Mouse (Mus musculus): ENCODE data around the gene Kcnh1.

The Kcnh1 gene

DNA sequence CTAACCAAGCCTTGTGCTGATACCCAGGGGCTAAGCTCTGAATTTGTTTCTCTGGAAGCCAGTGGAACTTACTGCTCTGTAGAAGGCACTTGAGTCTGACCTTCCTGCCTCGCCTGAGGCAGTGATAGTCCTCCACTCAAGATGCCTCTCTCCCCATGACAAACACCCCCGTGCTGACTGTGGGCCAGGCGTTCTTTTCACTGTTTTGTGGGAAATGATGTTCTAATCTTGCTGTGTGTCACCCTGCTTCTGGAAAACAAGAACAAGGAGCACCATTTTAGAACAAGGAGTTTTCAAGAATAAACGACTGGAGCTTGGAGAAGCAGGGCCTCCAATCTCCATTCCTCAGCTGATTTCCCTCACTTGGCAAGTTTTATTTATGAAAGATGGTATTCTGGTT lies 273.2 kb downstream of the Kcnh1 start:
- no peak for DNase-seq (ENCODE audit: low spot score)

DNA sequence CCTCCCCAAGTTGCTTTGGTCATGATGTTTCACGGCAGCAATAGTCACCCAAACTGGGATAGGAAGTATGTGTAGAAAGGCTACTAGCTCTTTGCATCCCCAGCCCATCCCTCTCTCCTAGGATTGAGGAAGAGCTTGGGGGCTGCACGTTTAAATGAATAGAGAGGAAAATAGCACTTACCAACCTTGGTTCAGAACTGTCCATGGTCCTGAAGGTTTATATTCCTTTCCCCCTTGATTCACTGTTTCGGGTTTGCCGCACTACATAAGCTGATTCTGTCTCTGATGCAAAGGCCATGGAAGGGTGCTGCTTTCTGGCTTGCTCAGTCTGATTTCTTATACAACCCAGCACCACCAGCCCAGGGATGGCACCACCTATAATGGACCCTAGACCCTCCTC lies 281.8 kb downstream of the Kcnh1 start:
- peak; percentile 77 for DNase-seq (ENCODE audit: low spot score)

DNA sequence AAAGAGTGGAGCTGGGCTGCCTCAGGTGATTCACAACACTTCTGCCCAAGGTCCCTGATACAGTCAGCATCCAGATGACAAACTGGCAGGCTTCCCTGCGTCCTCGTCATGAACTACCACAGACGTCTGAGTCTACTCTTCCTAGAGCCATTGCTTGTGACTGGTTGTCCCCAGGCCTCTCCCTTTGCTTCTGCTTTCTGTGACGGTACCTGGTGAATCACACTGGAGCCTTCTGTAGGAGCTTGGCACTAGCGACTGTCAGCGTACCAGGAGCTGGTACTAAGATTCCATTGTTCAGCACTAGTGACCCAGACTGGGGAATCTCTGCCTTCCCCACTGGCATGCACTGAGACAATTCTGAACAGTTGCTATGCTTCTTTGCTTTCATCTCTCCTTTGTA lies 282.6 kb downstream of the Kcnh1 start:
- no peak for DNase-seq (ENCODE audit: low spot score)

DNA sequence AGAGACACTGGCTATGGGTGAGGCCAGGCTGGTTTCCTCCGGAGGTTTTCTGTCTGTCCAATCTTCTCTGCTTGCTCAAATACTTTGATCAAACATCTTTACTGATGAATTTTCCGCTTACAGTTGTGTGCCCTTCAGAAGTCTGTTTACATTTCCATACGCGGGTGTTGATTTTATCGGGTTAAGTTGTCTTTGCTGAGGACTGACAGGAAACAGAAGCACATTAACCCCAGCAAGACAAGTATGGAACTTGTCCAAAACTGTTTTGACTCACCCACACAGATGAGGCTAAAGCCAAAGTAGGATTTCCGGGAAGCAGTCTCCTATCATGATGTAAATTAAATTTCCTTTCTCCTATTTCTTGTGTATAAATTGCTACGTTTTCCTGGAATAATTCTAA lies 286.1 kb downstream of the Kcnh1 start:
- DNase-seq (ENCODE audit: low spot score): no peak

GRCm38 (mm10) chr1:192477556-192477955 lies 287.0 kb downstream of the Kcnh1 start:
- DNase-seq (ENCODE audit: low spot score): no peak

- DNase-seq (ENCODE audit: low spot score): no peak
These were observed 287.6 kb downstream of the Kcnh1 start for GRCm38 (mm10) chr1:192478176-192478575.

DNA sequence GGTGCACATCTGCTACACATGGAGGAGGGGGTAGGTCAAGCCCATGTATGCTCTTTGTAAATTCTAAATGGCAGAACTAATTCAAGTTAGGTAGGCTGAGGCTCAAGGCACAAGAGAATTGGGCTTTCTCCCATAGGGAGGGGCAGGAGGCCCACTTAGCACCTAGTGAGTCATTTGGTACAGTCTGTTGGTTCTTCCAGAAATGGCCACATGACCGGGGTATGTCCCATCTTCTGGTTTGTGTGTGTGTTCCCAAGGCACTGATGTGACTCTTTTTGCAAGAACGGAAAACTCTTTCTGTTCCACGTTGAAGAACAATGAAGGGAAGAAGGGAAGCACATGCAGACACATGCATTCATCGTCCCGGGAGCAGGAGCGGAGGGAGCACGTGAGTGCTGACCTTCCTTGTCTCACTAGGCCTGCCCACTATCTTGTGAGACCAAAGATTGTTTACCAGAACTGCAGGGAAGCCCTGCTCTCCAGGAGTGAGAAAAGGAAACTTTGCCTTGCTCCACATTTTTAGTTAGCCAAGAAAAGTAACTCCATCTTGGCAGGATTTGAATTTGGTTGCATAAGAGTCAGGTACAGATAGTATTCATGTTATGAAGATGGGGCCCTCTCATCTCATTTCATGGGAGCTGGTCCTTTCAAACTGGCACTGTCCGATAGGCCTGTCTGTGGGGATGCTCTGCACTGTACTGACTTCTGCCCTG lies 289.7 kb downstream of the Kcnh1 start:
- no peak for DNase-seq (ENCODE audit: low spot score)

GRCm38 (mm10) chr1:192481446-192481845 lies 290.9 kb downstream of the Kcnh1 start:
- DNase-seq (ENCODE audit: low spot score): no peak

GRCm38 (mm10) chr1:192485030-192485429 lies 294.5 kb downstream of the Kcnh1 start:
- no peak for DNase-seq (ENCODE audit: low spot score)

- DNase-seq (ENCODE audit: low spot score): no peak
These were observed 297.0 kb downstream of the Kcnh1 start for GRCm38 (mm10) chr1:192487571-192487970.

DNA sequence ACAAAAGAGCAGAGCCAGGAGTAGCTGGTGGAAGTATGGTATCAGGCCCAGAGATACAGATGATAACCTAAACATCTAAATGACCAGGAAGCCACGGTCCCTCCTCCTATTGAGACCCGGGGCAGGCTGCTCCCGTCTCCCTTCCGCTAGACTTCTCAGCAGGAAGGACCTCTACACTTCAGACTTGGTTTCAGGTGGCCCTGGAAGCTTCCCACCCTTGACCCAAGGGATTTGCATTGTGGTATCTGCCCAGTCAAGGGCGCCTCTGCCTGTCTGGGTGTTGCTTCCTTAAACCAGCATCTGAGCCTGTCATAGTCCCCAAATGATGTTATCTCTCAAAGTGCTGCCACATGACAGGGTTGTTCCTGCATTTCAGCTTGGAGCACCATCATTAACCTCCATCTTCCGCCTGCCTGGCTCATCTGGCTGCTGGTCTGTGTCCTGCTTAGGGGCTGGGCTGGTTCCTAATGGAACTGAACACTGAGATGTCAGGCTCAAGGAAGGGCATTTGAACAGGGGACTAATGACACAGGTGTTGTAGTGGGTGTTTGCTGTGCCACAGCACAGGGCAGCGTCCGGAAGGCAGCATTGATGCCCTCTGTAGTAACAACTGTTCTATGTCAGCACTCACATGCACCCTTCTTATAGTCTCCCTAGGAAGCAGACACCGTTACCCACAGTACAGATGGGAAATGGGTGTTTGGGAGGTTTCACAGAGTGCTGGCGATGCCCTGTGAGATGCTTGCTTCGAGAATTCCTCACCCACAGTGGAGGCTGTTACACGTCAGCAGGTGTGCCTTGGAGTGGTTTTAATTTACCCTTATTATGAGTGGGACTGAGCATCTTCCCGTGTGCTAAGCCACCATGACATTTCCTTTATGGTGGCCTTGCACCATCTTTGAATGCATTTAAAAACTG lies 299.6 kb downstream of the Kcnh1 start:
- DNase-seq (ENCODE audit: low spot score): no peak

DNA sequence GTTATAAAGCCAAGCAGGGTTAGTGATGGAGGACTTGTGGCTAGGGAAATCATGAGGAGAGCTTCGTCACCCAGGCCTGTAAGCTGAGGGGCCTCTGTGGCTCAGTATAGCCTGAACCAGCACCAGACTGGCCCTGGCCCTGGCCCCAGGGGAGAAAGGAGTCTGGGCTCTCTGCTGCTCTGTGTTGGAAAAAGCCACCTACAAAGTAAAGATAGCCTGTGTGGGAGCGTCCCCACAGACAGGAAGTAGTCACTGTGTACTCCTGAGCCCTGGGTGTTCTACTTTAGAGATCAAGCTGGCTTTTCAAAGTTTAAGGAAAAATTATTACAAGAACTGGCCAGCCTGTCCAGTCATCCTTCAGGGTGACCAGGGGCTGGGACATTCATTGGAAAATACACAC lies 306.9 kb downstream of the Kcnh1 start:
- DNase-seq (ENCODE audit: low spot score): no peak

GRCm38 (mm10) chr1:192502016-192502415 lies 311.4 kb downstream of the Kcnh1 start:
- DNase-seq (ENCODE audit: low spot score): no peak

DNA sequence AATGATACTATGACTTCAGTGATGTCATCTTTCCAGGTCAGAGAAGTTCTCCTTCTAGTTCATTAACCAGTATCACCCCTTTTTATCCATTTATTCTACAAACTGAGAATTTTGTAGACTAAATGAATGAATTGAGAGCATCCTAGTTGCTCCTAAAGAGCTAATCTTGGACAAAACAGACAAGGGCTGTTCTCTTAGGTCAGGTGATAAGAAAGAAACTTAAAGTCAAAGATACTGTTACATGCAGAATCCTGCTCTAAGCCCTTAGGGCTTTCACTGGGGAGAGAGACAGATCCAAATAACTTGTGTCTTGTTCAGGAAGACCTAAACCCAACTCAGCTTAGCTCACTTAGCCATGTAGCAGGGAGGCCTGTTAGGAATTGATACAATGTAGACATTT lies 312.3 kb downstream of the Kcnh1 start:
- DNase-seq (ENCODE audit: low spot score): no peak

DNA sequence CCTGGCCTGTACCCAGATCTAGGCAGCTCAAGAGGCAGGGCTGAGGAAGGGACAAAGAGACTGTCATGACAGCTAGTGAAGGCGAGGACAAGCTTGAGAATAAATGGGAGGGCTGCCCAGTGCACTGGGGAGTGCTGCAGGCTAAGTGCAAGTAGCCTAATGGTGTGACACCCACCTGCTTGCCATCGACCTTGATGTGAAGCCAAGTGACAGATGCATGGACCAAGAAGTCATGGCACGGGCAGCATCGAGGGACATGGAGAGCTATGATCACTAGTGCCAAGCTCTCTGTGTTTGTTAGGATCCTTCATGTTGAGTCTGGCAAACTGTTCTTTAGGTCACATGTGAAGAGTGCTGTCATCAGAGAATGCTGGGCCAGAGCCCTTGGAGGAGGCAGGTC lies 313.1 kb downstream of the Kcnh1 start:
- DNase-seq (ENCODE audit: low spot score): no peak

GRCm38 (mm10) chr1:192512821-192513220 lies 322.2 kb downstream of the Kcnh1 start:
- DNase-seq (ENCODE audit: low spot score): no peak

DNA sequence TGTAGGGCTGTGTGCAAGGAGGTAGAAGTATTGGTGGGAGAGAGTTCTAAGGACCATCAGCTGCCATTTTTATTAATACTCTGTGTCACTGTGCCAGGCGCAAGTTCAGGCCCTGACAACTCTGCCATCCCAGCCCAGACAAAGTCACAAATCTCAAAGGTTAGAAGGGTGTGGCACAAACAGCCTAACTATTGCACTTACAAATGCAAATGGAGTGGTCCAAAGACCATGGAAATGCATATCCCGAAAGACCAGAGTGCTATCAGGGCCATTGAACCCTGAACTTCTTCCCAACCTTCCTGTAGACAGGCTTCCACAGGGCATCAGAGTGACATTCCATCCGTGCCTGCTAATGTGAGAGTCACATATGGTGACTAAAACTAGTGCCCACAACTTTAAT lies 324.8 kb downstream of the Kcnh1 start:
- no peak for DNase-seq (ENCODE audit: low spot score)

DNA sequence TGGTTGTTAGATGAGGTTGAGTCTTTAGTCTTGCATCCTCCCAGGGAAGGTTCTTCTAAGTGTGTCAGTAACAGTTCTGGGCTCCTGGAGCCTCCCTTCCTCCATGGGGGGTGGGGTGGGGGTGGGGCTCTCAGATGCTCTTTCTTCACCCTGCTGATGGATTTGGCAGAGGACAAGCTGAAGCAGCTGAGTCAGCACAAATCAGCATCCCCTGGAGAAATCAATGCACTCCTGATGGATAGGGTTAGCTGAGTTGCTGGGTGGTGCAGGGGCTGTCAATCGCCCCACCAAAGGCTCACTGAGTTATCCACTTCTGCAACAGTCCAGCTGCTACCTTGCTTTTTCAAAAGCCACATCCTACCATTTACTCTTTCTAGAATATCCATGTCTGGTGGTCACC lies 329.1 kb downstream of the Kcnh1 start:
- DNase-seq (ENCODE audit: low spot score): no peak

- DNase-seq (ENCODE audit: low spot score): no peak
These were observed 330.4 kb downstream of the Kcnh1 start for GRCm38 (mm10) chr1:192520836-192521435.

DNA sequence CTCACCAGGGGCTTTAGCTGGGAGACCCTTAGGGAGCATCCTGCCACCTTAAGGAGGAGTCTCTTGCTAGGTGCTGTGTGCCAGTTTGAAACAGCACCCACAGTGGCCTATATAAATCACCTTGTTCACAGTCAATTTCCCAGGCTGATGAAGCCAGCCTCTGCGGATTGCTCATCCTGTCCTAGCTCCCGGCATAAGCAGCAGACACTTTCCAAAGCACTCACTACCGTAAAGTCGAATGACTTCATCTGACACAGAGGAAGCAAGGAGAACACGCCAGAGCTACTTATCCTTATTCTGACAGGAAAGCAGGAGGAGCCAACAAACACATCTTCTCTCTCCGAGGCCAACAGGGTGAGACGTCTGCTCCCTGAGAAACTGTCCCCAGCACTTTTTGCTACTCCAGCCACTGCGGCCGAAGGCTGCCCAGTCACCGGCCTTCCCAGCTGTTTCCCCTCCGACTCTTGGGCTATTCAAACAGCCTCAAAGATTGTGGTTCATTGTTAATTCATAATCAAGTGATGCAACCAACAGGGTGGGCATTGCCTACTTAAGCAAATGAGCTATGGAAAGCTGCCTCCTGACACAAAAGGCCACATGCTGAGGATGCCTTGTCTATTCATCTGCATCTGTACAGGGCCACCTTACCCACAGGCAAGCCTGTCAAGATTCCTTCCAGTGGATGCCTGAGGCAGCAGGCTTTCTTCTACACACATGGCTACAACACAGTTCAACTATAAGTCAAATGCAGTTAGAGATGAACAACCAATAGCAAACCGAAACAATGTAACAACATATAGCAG lies 332.0 kb downstream of the Kcnh1 start:
- DNase-seq (ENCODE audit: low spot score): no peak

- DNase-seq (ENCODE audit: low spot score): no peak
These were observed 335.3 kb downstream of the Kcnh1 start for GRCm38 (mm10) chr1:192525711-192526350.
